Mouse (Mus musculus) hindbrain, embryonic 15.5 days (tissue): ENCODE data around the gene Gramd4. TPM values are rescaled to one million over a fixed set of nuclear protein-coding genes. Genes with fewer than 3 reads are reported as not detected.
A peak's percentile ranks its signal among the peaks of the same experiment; 100 is the strongest.
"Not testable (repeated sequence)": the region's sequence is repeated elsewhere in the genome, so short reads cannot be mapped to it uniquely, and the experiment has no call there.

Experiments used
- ATAC-seq: fragments of 200-750 bp; cut with Nextera tagmentation; 2 replicates; pipeline ENCODE4 v1.8.0; 2017; ENCODE audit warnings: low read depth, moderate number of reproducible peaks, moderate TSS enrichment; ENCODE audit not compliant: low FRiP score
- H3K27ac ChIP-seq: fragments of 300-500 bp; sonication (generic); replicated peaks from 2 replicates; pipeline ENCODE4 v1.5.1; 2015; ENCODE audit warnings: mild to moderate bottlenecking, inconsistent platforms
- H3K27me3 ChIP-seq: fragments of 300-500 bp; sonication (generic); 2 replicates; pipeline ENCODE4 v1.6.1; 2015; ENCODE audit warnings: control low read depth, inconsistent platforms
- H3K36me3 ChIP-seq: fragments of 300-500 bp; sonication (generic); 2 replicates; pipeline ENCODE4 v1.6.1; 2015; ENCODE audit warnings: control low read depth, inconsistent platforms
- H3K4me1 ChIP-seq: fragments of 300-500 bp; sonication (generic); replicated peaks from 2 replicates; pipeline ENCODE4 v1.6.1; 2015; ENCODE audit warnings: control low read depth, inconsistent platforms
- H3K4me2 ChIP-seq: fragments of 300-500 bp; sonication (generic); 2 replicates; pipeline ENCODE4 v1.6.1; 2015; ENCODE audit warnings: moderate library complexity, mild to moderate bottlenecking, inconsistent platforms
- H3K4me3 ChIP-seq: fragments of 300-500 bp; sonication (generic); 2 replicates; pipeline ENCODE4 v1.5.1; 2015; ENCODE audit warnings: mild to moderate bottlenecking, inconsistent platforms
- H3K9ac ChIP-seq: fragments of 300-500 bp; sonication (generic); 2 replicates; pipeline ENCODE4 v1.6.1; 2015; ENCODE audit warnings: inconsistent platforms
- H3K9me3 ChIP-seq: fragments of 300-500 bp; sonication (generic); 2 replicates; pipeline ENCODE4 v1.6.1; 2016; ENCODE audit warnings: control low read depth, inconsistent platforms
- WGBS: fragments of 180-500 bp; shearing (Covaris S2); methylation state at CpG from one replicate; pipeline ENCODE4 v1.1.7; 2015; 5-methylcytosine and 5-hydroxymethylcytosine counted together
- polyA plus RNA-seq: library from polyadenylated mRNA; unstranded; fragments of >200 nt; fragmentation: Nextera tagmentation; extraction: Ambion mirVana; gene quantifications from 2 replicates; pipeline ENCODE4 v1.2.1, GENCODE M21; 2015

Gramd4 gene
- polyA plus RNA-seq, 1 experiment from 2014 or later = 33.4 TPM

GRCm38 (mm10) chr15:86096604-86097020 lies 39.1 kb downstream of the Gramd4 start:
- not testable (repeated sequence) for ATAC-seq, H3K4me2 ChIP-seq, H3K4me1 ChIP-seq, H3K9me3 ChIP-seq, H3K4me3 ChIP-seq, H3K9ac ChIP-seq, H3K27ac ChIP-seq, H3K27me3 ChIP-seq
- peaks cover 14% of the 10 kb centered on the region for H3K36me3 ChIP-seq
- WGBS = 97% methylated on average over 5 of the region's 5 CpGs

- no peak for ATAC-seq
- Histone ChIP-seq H3K27me3 (no peaks in the 10 kb centered on the region), H3K9ac (no peak overlapping the region), H3K9me3 (no peaks in the 10 kb centered on the region), H3K36me3 (peaks cover 11% of the 10 kb centered on the region; the same call in 1 of the 2 replicates), H3K4me3 (no peak overlapping the region), H3K4me2 (no peak overlapping the region), H3K27ac (no peak overlapping the region), H3K4me1 (no peaks in the 10 kb centered on the region)
- 42% methylated on average over 2 of the region's 2 CpGs for WGBS
These were observed 40.4 kb downstream of the Gramd4 start for GRCm38 (mm10) chr15:86097871-86098270.

- Histone ChIP-seq H3K9me3 (no peaks in the 10 kb centered on the region), H3K4me3 (no peak overlapping the region), H3K9ac (no peak overlapping the region), H3K27ac (no peak overlapping the region), H3K4me2 (no peak overlapping the region), H3K36me3 (peaks cover 18% of the 10 kb centered on the region), H3K27me3 (no peaks in the 10 kb centered on the region), H3K4me1 (no peaks in the 10 kb centered on the region)
- WGBS = 76% methylated on average over 9 of the region's 9 CpGs
- no peak for ATAC-seq
These were observed 44.1 kb downstream of the Gramd4 start for GRCm38 (mm10) chr15:86101585-86101984.

- Histone ChIP-seq H3K36me3 (peaks cover 18% of the 10 kb centered on the region), H3K27ac (no peak overlapping the region), H3K9ac (no peak overlapping the region), H3K4me1 (peaks cover 1% of the 10 kb centered on the region; the same call in 1 of the 2 replicates), H3K4me2 (no peak overlapping the region), H3K27me3 (no peaks in the 10 kb centered on the region), H3K9me3 (no peaks in the 10 kb centered on the region), H3K4me3 (no peak overlapping the region)
- ATAC-seq = no peak
- 86% methylated on average over 15 of the region's 15 CpGs for WGBS
These were observed 44.8 kb downstream of the Gramd4 start for GRCm38 (mm10) chr15:86102308-86102707.

GRCm38 (mm10) chr15:86104401-86105344 lies 47.2 kb downstream of the Gramd4 start:
- Histone ChIP-seq H3K27me3 (no peaks in the 10 kb centered on the region), H3K4me1 (peaks cover 17% of the 10 kb centered on the region), H3K9ac (no peak overlapping the region), H3K36me3 (peaks cover 18% of the 10 kb centered on the region), H3K4me2 (no peak overlapping the region), H3K9me3 (no peaks in the 10 kb centered on the region), H3K4me3 (no peak overlapping the region), H3K27ac (no peak overlapping the region)
- WGBS = 93% methylated on average over 19 of the region's 19 CpGs
- ATAC-seq = no peak

GRCm38 (mm10) chr15:86105345-86105697 lies 47.8 kb downstream of the Gramd4 start:
- H3K27me3 ChIP-seq = no peaks in the 10 kb centered on the region
- ATAC-seq = no peak
- H3K27ac ChIP-seq = no peak overlapping the region
- H3K36me3 ChIP-seq = peaks cover 18% of the 10 kb centered on the region
- WGBS = 81% methylated on average over 7 of the region's 7 CpGs
- peaks cover 23% of the 10 kb centered on the region for H3K4me1 ChIP-seq
- no peak overlapping the region for H3K9ac ChIP-seq
- H3K4me3 ChIP-seq = no peak overlapping the region
- H3K9me3 ChIP-seq = no peaks in the 10 kb centered on the region
- no peak overlapping the region for H3K4me2 ChIP-seq

GRCm38 (mm10) chr15:86105751-86106150 lies 48.3 kb downstream of the Gramd4 start:
- Histone ChIP-seq H3K27me3 (no peaks in the 10 kb centered on the region), H3K4me2 (no peak overlapping the region), H3K27ac (no peak overlapping the region; the same call in 1 of the 2 replicates), H3K36me3 (peaks cover 18% of the 10 kb centered on the region), H3K4me3 (no peak overlapping the region), H3K9ac (no peak overlapping the region), H3K4me1 (peaks cover 27% of the 10 kb centered on the region), H3K9me3 (no peaks in the 10 kb centered on the region)
- no peak for ATAC-seq
- 59% methylated on average over 6 of the region's 6 CpGs for WGBS

- ATAC-seq = no peak
- Histone ChIP-seq H3K27ac (no peak overlapping the region), H3K4me1 (peaks cover 43% of the 10 kb centered on the region), H3K4me2 (no peak overlapping the region), H3K36me3 (peaks cover 6% of the 10 kb centered on the region), H3K27me3 (no peaks in the 10 kb centered on the region), H3K9me3 (no peaks in the 10 kb centered on the region), H3K4me3 (no peak overlapping the region), H3K9ac (no peak overlapping the region)
- 79% methylated on average over 11 of the region's 11 CpGs for WGBS
These were observed 50.5 kb downstream of the Gramd4 start for GRCm38 (mm10) chr15:86107831-86108471.

- Histone ChIP-seq H3K4me3 (no peak overlapping the region), H3K36me3 (no peaks in the 10 kb centered on the region), H3K4me2 (no peak overlapping the region), H3K9me3 (no peaks in the 10 kb centered on the region), H3K4me1 (peaks cover 56% of the 10 kb centered on the region), H3K27ac (0 out of 2 replicates have a peak overlapping the region, but pooled peaks have one; percentile 27), H3K9ac (no peak overlapping the region), H3K27me3 (no peaks in the 10 kb centered on the region)
- no peak for ATAC-seq
- WGBS = 86% methylated on average over 7 of the region's 7 CpGs
These were observed 51.8 kb downstream of the Gramd4 start for GRCm38 (mm10) chr15:86109245-86109644.

GRCm38 (mm10) chr15:86109650-86110211 lies 52.2 kb downstream of the Gramd4 start:
- Histone ChIP-seq H3K27me3 (no peaks in the 10 kb centered on the region), H3K36me3 (no peaks in the 10 kb centered on the region), H3K9ac (no peak overlapping the region), H3K4me3 (no peak overlapping the region), H3K9me3 (no peaks in the 10 kb centered on the region), H3K4me2 (no peak overlapping the region), H3K4me1 (peaks cover 57% of the 10 kb centered on the region), H3K27ac (0 out of 2 replicates have a peak overlapping the region, but pooled peaks have one; percentile 27)
- no peak for ATAC-seq
- 75% methylated on average over 8 of the region's 8 CpGs for WGBS

- Histone ChIP-seq H3K27me3 (no peaks in the 10 kb centered on the region), H3K9me3 (no peaks in the 10 kb centered on the region), H3K4me3 (no peak overlapping the region), H3K4me1 (peaks cover 57% of the 10 kb centered on the region), H3K36me3 (no peaks in the 10 kb centered on the region), H3K27ac (peak overlapping the region; percentile 15), H3K9ac (no peak overlapping the region), H3K4me2 (no peak overlapping the region)
- ATAC-seq = no peak
- WGBS = 63% methylated on average over 10 of the region's 10 CpGs
These were observed 53.0 kb downstream of the Gramd4 start for GRCm38 (mm10) chr15:86110361-86111103.
